Mouse (Mus musculus): ENCODE measurements at regions not wholly inside any gene's neighbourhood (a gene's known extent, or its start where the extent isn't known, plus 50 kb on each side); places are given as distances from the start of the nearest gene placed in this dataset.

GRCm38 (mm10) chr9:61011066-61011465, 216.7 kb downstream of the Uaca start:
- no peak overlapping the region for H3K4me3 ChIP-seq (ENCODE audit: low read depth, low read length)
- no peak overlapping the region for H3K27ac ChIP-seq (ENCODE audit: low read depth, low read length)
- H3K4me1 ChIP-seq (ENCODE audit: control insufficient read depth, insufficient read depth, low read length): no peaks in the 10 kb centered on the region
- no peaks in the 10 kb centered on the region for H3K36me3 ChIP-seq (ENCODE audit: control insufficient read depth, insufficient read depth, low read length)
- peaks cover 3% of the 10 kb centered on the region; the same call in 1 of the 2 replicates for H3K9me3 ChIP-seq (ENCODE audit: control insufficient read depth, low read length)
- H3K4me2 ChIP-seq (ENCODE audit: low read depth, low read length): no peak overlapping the region
- H3K27me3 ChIP-seq (ENCODE audit: control insufficient read depth, insufficient read depth, low read length): no peaks in the 10 kb centered on the region
- no peak overlapping the region for H3K9ac ChIP-seq (replicated peaks; ENCODE audit: low read depth, low read length)
- no peak for ATAC-seq (ENCODE audit: low read depth)

DNA sequence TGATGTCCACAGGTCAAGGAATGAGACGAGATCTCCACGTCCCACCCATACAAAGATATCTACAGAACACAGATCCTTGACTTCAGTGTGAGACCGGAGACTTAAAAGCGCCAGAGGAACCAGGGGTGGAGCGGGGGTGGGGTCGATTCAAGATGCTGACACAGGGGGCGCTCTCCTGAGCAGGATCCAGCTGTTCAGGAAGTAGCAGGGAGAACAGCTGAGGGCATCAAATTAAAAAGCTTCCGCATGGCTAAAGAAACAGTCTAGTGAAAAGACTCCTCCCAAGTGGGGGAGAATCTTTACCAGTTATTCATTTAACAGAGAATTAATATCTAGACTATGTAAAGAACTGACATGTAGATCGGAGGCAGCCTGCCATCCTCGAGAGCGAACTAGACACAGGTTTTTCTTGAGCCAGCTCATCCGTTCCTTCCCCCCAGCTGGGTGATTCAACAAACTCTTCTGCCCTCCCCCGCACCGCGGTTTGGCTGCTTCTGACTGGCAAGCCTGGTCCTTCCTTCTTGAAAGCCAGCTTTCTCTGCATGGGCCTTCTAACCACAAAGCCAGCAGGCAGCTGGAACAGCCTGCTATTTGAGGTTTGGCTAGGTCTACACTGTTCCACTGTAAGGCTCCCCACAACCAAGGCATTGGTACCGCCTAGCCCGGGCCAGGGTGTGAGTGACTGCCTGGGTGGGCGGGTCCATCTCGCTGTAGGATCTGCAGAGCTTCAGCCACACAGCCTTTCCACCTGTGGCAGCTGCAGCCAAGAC, 218.6 kb downstream of the Uaca start:
- H3K9ac ChIP-seq (replicated peaks; ENCODE audit: low read depth, low read length): no peak overlapping the region
- ATAC-seq (ENCODE audit: low read depth): no peak
- H3K4me3 ChIP-seq (ENCODE audit: low read depth, low read length): no peak overlapping the region
- no peaks in the 10 kb centered on the region for H3K27me3 ChIP-seq (ENCODE audit: control insufficient read depth, insufficient read depth, low read length)
- H3K27ac ChIP-seq (ENCODE audit: low read depth, low read length): no peak overlapping the region
- no peak overlapping the region for H3K4me2 ChIP-seq (ENCODE audit: low read depth, low read length)
- no peaks in the 10 kb centered on the region for H3K4me1 ChIP-seq (ENCODE audit: control insufficient read depth, insufficient read depth, low read length)
- peaks cover 3% of the 10 kb centered on the region; the same call in 1 of the 2 replicates for H3K9me3 ChIP-seq (ENCODE audit: control insufficient read depth, low read length)
- no peaks in the 10 kb centered on the region for H3K36me3 ChIP-seq (ENCODE audit: control insufficient read depth, insufficient read depth, low read length)
- 74% methylated on average over 19 of the region's 19 CpGs for WGBS

GRCm38 (mm10) chr9:61014151-61014550, 219.8 kb downstream of the Uaca start:
- no peak overlapping the region for H3K27ac ChIP-seq (ENCODE audit: low read depth, low read length)
- H3K36me3 ChIP-seq (ENCODE audit: control insufficient read depth, insufficient read depth, low read length): no peaks in the 10 kb centered on the region

GRCm38 (mm10) chr9:61015374-61015890, 221.1 kb downstream of the Uaca start:
- Histone ChIP-seq H3K9ac (replicated peaks; ENCODE audit: low read depth, low read length) (no peak overlapping the region), H3K4me3 (ENCODE audit: low read depth, low read length) (no peak overlapping the region), H3K27me3 (ENCODE audit: control insufficient read depth, insufficient read depth, low read length) (no peaks in the 10 kb centered on the region), H3K4me2 (ENCODE audit: low read depth, low read length) (no peak overlapping the region), H3K4me1 (ENCODE audit: control insufficient read depth, insufficient read depth, low read length) (no peaks in the 10 kb centered on the region), H3K36me3 (ENCODE audit: control insufficient read depth, insufficient read depth, low read length) (no peaks in the 10 kb centered on the region), H3K9me3 (ENCODE audit: control insufficient read depth, low read length) (peaks cover 3% of the 10 kb centered on the region; the same call in 1 of the 2 replicates), H3K27ac (ENCODE audit: low read depth, low read length) (no peak overlapping the region)
- no peak for ATAC-seq (ENCODE audit: low read depth)
- WGBS: 53% methylated on average over 15 of the region's 15 CpGs

More at GRCm38 (mm10) chr9:61014151-61014550, 219.8 kb downstream of the Uaca start:
- no peak overlapping the region for H3K9ac ChIP-seq (replicated peaks; ENCODE audit: low read depth, low read length)
- WGBS: 80% methylated on average over 8 of the region's 8 CpGs
- peaks cover 3% of the 10 kb centered on the region; the same call in 1 of the 2 replicates for H3K9me3 ChIP-seq (ENCODE audit: control insufficient read depth, low read length)
- no peak overlapping the region for H3K4me2 ChIP-seq (ENCODE audit: low read depth, low read length)
- no peaks in the 10 kb centered on the region for H3K27me3 ChIP-seq (ENCODE audit: control insufficient read depth, insufficient read depth, low read length)
- H3K4me1 ChIP-seq (ENCODE audit: control insufficient read depth, insufficient read depth, low read length): no peaks in the 10 kb centered on the region
- ATAC-seq (ENCODE audit: low read depth): no peak
- H3K4me3 ChIP-seq (ENCODE audit: low read depth, low read length): no peak overlapping the region

DNA sequence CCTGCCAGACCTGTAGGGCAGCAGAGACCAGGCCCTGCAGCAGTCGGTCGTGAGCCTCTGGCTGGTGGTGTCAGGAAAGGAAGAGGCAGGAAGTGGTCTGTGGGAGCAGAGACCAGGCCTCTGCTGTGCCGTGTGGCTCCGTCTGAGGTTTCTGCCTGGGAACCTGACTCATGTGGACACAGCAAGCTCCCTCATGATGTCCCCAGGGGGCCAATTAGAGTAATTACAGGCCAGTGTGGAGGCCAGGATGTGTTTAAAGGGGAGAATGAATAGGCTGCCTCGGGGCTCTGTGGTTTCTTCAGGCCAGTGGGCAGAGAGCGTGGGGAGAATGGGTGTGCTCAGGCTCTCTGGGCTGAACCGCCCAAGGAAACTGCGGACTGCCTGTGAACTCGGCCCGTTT, 222.3 kb downstream of the Uaca start:
- no peak overlapping the region for H3K4me3 ChIP-seq (ENCODE audit: low read depth, low read length)
- H3K9ac ChIP-seq (replicated peaks; ENCODE audit: low read depth, low read length): no peak overlapping the region
- peaks cover 3% of the 10 kb centered on the region; the same call in 1 of the 2 replicates for H3K9me3 ChIP-seq (ENCODE audit: control insufficient read depth, low read length)
- no peaks in the 10 kb centered on the region for H3K27me3 ChIP-seq (ENCODE audit: control insufficient read depth, insufficient read depth, low read length)
- H3K4me1 ChIP-seq (ENCODE audit: control insufficient read depth, insufficient read depth, low read length): no peaks in the 10 kb centered on the region
- WGBS: 23% methylated on average over 10 of the region's 10 CpGs
- no peak for ATAC-seq (ENCODE audit: low read depth)
- no peaks in the 10 kb centered on the region for H3K36me3 ChIP-seq (ENCODE audit: control insufficient read depth, insufficient read depth, low read length)
- H3K4me2 ChIP-seq (ENCODE audit: low read depth, low read length): no peak overlapping the region
- no peak overlapping the region for H3K27ac ChIP-seq (ENCODE audit: low read depth, low read length)

GRCm38 (mm10) chr9:61019938-61020337, 225.6 kb downstream of the Uaca start:
- Histone ChIP-seq H3K9me3 (ENCODE audit: control insufficient read depth, low read length) (no peaks in the 10 kb centered on the region), H3K9ac (replicated peaks; ENCODE audit: low read depth, low read length) (no peak overlapping the region), H3K4me1 (ENCODE audit: control insufficient read depth, insufficient read depth, low read length) (no peaks in the 10 kb centered on the region), H3K4me2 (ENCODE audit: low read depth, low read length) (no peak overlapping the region), H3K36me3 (ENCODE audit: control insufficient read depth, insufficient read depth, low read length) (no peaks in the 10 kb centered on the region), H3K27ac (ENCODE audit: low read depth, low read length) (no peak overlapping the region), H3K27me3 (ENCODE audit: control insufficient read depth, insufficient read depth, low read length) (no peaks in the 10 kb centered on the region), H3K4me3 (ENCODE audit: low read depth, low read length) (no peak overlapping the region)
- no peak for ATAC-seq (ENCODE audit: low read depth)
- WGBS: 66% methylated on average over 4 of the region's 4 CpGs

DNA sequence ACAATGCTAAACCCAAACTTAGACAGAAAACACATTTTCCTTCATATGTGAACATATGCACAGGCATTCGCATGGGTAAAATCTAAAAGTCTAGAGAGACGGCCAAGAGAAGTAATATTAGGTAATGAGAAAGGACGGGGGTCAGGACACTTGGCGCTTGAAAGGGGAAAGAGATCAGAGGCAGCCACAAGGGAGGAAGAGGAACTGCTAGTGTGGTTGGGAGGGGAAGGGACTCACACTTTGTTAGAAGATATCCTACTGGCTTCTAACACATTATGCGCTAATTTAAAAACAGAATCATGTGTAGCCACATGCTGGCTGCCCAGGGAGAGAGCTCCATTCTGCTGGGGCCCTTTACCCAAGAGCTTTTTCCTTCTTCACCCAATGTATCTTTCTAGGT, 227.5 kb downstream of the Uaca start:
- Histone ChIP-seq H3K9me3 (ENCODE audit: control insufficient read depth, low read length) (no peaks in the 10 kb centered on the region), H3K4me3 (ENCODE audit: low read depth, low read length) (no peak overlapping the region), H3K4me2 (ENCODE audit: low read depth, low read length) (no peak overlapping the region), H3K9ac (replicated peaks; ENCODE audit: low read depth, low read length) (no peak overlapping the region), H3K4me1 (ENCODE audit: control insufficient read depth, insufficient read depth, low read length) (no peaks in the 10 kb centered on the region), H3K27me3 (ENCODE audit: control insufficient read depth, insufficient read depth, low read length) (no peaks in the 10 kb centered on the region), H3K36me3 (ENCODE audit: control insufficient read depth, insufficient read depth, low read length) (no peaks in the 10 kb centered on the region), H3K27ac (ENCODE audit: low read depth, low read length) (no peak overlapping the region)
- no peak for ATAC-seq (ENCODE audit: low read depth)
- 92% methylated on average over 5 of the region's 5 CpGs for whole genome bisulfite sequencing

DNA sequence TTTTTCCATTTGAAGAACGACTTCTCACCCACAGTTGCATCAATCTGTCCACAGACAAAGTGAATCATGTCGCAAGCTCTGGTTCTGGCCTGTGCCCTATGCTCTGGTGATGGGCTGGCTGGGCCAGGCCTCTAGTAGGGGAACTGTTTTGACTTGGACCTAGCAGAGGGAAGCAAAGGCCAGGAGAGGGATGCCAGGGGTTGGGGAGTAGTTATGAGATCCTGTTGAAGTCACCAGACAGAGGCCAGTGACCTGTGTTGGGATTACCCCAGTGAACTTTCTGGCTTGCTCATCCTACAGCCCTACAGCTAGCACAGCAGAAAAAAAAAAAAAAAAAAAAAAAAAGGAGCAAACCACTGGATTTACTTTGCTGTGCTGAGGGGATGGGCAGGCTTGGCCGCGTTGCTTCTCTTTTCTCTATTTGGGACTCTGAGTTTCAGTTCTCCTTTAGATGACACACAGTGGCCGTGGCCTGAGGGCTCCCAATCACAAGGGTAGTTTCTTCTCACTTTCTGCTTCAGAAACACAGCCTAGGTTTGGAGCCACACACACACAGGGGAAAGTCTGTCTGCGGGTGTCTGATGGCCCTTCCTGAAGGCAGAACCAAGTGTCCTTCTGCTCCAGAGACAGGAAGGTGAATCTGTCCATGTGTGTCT, 228.2 kb downstream of the Uaca start:
- no peaks in the 10 kb centered on the region for H3K9me3 ChIP-seq (ENCODE audit: control insufficient read depth, low read length)
- H3K4me1 ChIP-seq (ENCODE audit: control insufficient read depth, insufficient read depth, low read length): no peaks in the 10 kb centered on the region
- no peak overlapping the region for H3K9ac ChIP-seq (replicated peaks; ENCODE audit: low read depth, low read length)
- H3K4me3 ChIP-seq (ENCODE audit: low read depth, low read length): no peak overlapping the region
- WGBS: 86% methylated on average over 6 of the region's 6 CpGs
- no peak for ATAC-seq (ENCODE audit: low read depth)
- no peaks in the 10 kb centered on the region for H3K36me3 ChIP-seq (ENCODE audit: control insufficient read depth, insufficient read depth, low read length)
- H3K4me2 ChIP-seq (ENCODE audit: low read depth, low read length): no peak overlapping the region
- H3K27me3 ChIP-seq (ENCODE audit: control insufficient read depth, insufficient read depth, low read length): no peaks in the 10 kb centered on the region
- H3K27ac ChIP-seq (ENCODE audit: low read depth, low read length): no peak overlapping the region

GRCm38 (mm10) chr9:61025341-61025740, 231.0 kb downstream of the Uaca start:
- Histone ChIP-seq H3K9me3 (ENCODE audit: control insufficient read depth, low read length) (no peaks in the 10 kb centered on the region), H3K4me3 (ENCODE audit: low read depth, low read length) (no peak overlapping the region), H3K27me3 (ENCODE audit: control insufficient read depth, insufficient read depth, low read length) (no peaks in the 10 kb centered on the region), H3K4me2 (ENCODE audit: low read depth, low read length) (no peak overlapping the region), H3K27ac (ENCODE audit: low read depth, low read length) (no peak overlapping the region), H3K9ac (replicated peaks; ENCODE audit: low read depth, low read length) (no peak overlapping the region), H3K4me1 (ENCODE audit: control insufficient read depth, insufficient read depth, low read length) (peaks cover 13% of the 10 kb centered on the region), H3K36me3 (ENCODE audit: control insufficient read depth, insufficient read depth, low read length) (no peaks in the 10 kb centered on the region)
- 92% methylated on average over 6 of the region's 6 CpGs for WGBS
- no peak for ATAC-seq (ENCODE audit: low read depth)

Data from neural tube, embryonic 14.5 days (tissue).